In genomic region chr9:105692472-105692871, GRCm38 (mm10) we compare ENCODE assay signal across 15 mouse cellular contexts. TPM values are rescaled to one million over a fixed set of nuclear protein-coding genes. Genes with fewer than 3 reads are reported as not detected.
DNase-seq lines count a peak whose midpoint lies in the region; ATAC-seq and TF ChIP-seq lines count a peak whose summit lies in the region.
"Had no signal": no experiment of that assay in that cellular context is flagged by ENCODE, and none has a peak within 500 bp of the region (broad histone marks: within the 10 kb centered on the region; RNA-seq: fewer than 3 reads in every experiment).

No protein-coding gene starts in this region.

- no peak overlapping the region for H3K4me3 ChIP-seq in forebrain, postnatal 0 days (ENCODE audit: low read depth, low read length)
- H3K4me3 ChIP-seq in forebrain, embryonic 13.5 days, result no peak overlapping the region
- H3K4me3 ChIP-seq in heart, embryonic 10.5 days, result no peak overlapping the region
- H3K4me3 ChIP-seq: embryonic facial prominence, embryonic 12.5 days; heart, embryonic 12.5 days had no signal

- 0 out of 2 replicates have a peak, but pooled peaks cover 5% of the 10 kb centered on the region for H3K4me1 ChIP-seq in forebrain, postnatal 0 days (ENCODE audit: insufficient read depth)
- 0 out of 2 replicates have a peak, but pooled peaks cover 2% of the 10 kb centered on the region for H3K4me1 ChIP-seq in forebrain, embryonic 13.5 days
- peaks cover 7% of the 10 kb centered on the region for H3K4me1 ChIP-seq in heart, embryonic 10.5 days
- H3K4me1 ChIP-seq: embryonic facial prominence, embryonic 12.5 days had no signal

- no peaks in the 10 kb centered on the region for H3K27me3 ChIP-seq in forebrain, postnatal 0 days (ENCODE audit: insufficient read depth, low read length)
- no peaks in the 10 kb centered on the region for H3K27me3 ChIP-seq in forebrain, embryonic 13.5 days
- peaks cover 7% of the 10 kb centered on the region; the same call in 1 of the 2 replicates for H3K27me3 ChIP-seq in heart, embryonic 10.5 days (ENCODE audit: insufficient read depth, poor library complexity, severe bottlenecking)
- H3K27me3 ChIP-seq: embryonic facial prominence, embryonic 12.5 days had no signal

- peaks cover 9% of the 10 kb centered on the region for H3K36me3 ChIP-seq in forebrain, postnatal 0 days (ENCODE audit: insufficient read depth)
- H3K36me3 ChIP-seq in forebrain, embryonic 13.5 days (ENCODE audit: poor library complexity, severe bottlenecking), result peaks cover 17% of the 10 kb centered on the region
- H3K36me3 ChIP-seq in heart, embryonic 10.5 days, result peaks cover 10% of the 10 kb centered on the region; the same call in 1 of the 2 replicates

- H3K9ac ChIP-seq in forebrain, postnatal 0 days, result no peak overlapping the region
- H3K9ac ChIP-seq in forebrain, embryonic 13.5 days, result no peak overlapping the region
- H3K9ac ChIP-seq: embryonic facial prominence, embryonic 12.5 days; heart, embryonic 12.5 days had no signal

- ATAC-seq in forebrain, postnatal 0 days, result peak; percentile 55
- no peak for ATAC-seq in forebrain, embryonic 13.5 days
- ATAC-seq: hindbrain, postnatal 0 days had no signal

- no peak for TF ChIP-seq CTCF in forebrain, postnatal 0 days (IDR thresholded peaks at IDR 0.05; ENCODE audit: low read depth)

- 77% methylated on average over 14 of the region's 14 CpGs for WGBS in forebrain, postnatal 0 days
- 90% methylated on average over 14 of the region's 14 CpGs for WGBS in forebrain, embryonic 13.5 days
- WGBS in heart, embryonic 10.5 days, result 91% methylated on average over 14 of the region's 14 CpGs

- peak overlapping the region; percentile 54; the same call in 1 of the 2 replicates for H3K27ac ChIP-seq in forebrain, postnatal 0 days (ENCODE audit: low read depth, low read length)
- no peak overlapping the region for H3K27ac ChIP-seq in forebrain, embryonic 13.5 days
- no peak overlapping the region for H3K27ac ChIP-seq in heart, embryonic 10.5 days
- H3K27ac ChIP-seq: embryonic facial prominence, embryonic 12.5 days; hindbrain, postnatal 0 days; stomach, postnatal 0 days had no signal

- no peaks in the 10 kb centered on the region for H3K9me3 ChIP-seq in forebrain, postnatal 0 days (ENCODE audit: low read length)
- H3K9me3 ChIP-seq in forebrain, embryonic 13.5 days (replicated peaks), result no peaks in the 10 kb centered on the region
- H3K9me3 ChIP-seq in heart, embryonic 10.5 days, result no peaks in the 10 kb centered on the region
- H3K9me3 ChIP-seq: embryonic facial prominence, embryonic 12.5 days; heart, embryonic 12.5 days had no signal

- H3K4me2 ChIP-seq in forebrain, postnatal 0 days (ENCODE audit: low read depth), result no peak overlapping the region
- no peak overlapping the region for H3K4me2 ChIP-seq in forebrain, embryonic 13.5 days
- H3K4me2 ChIP-seq: embryonic facial prominence, embryonic 12.5 days; heart, embryonic 12.5 days had no signal

- peak; percentile 46 for DNase-seq in forebrain, postnatal 0 days
- DNase-seq in frontal cortex, postnatal 36 days (ENCODE audit: low spot score in 2 of 2), result peak; percentile 74 to 92
- peak; percentile 84 to 91 for DNase-seq in left cerebral cortex, adult 9 months (ENCODE audit: low spot score in 2 of 2)
- DNase-seq in right cerebral cortex, postnatal 4 days, result peak; percentile 37
- DNase-seq in heart, embryonic 10.5 days (ENCODE audit: low spot score), result no peak
- DNase-seq in spleen, postnatal 10 days (ENCODE audit: low spot score in 2 of 2), result no peak
- DNase-seq in heart, adult 18-20 months, result no peak
- DNase-seq: adrenal gland, adult 2 months; kidney, postnatal 10 days; lung, postnatal 36 days had no signal

RNA-seq across cellular contexts. Expression of gene Pik3r4, which starts 49.7 kb away (rescaled TPM):
- total RNA-seq in forebrain, postnatal 0 days (2014; rRNA removed), result 19.1 and 20.8 TPM in 2 replicates
- polyA plus RNA-seq in forebrain, postnatal 0 days (2015; fragmentation: Nextera tagmentation; extraction: Ambion mirVana), result 11.2 and 12.9 TPM in 2 replicates
- polyA plus RNA-seq in forebrain, embryonic 13.5 days (2015; fragmentation: Nextera tagmentation; extraction: Ambion mirVana), result 18.0 and 19.1 TPM in 2 replicates
- polyA plus RNA-seq in heart, embryonic 10.5 days (2016; fragmentation: Nextera tagmentation; extraction: Ambion mirVana), result 16.1 and 16.5 TPM in 2 replicates
- 10 to 100 TPM; 18.0 to 21.4 TPM for total RNA-seq in heart, adult 18-20 months (2021)

Comparison
In these comparisons a context has a peak if more than half of its experiments do, and no peak if none do; other contexts are left out.
1. DNase-seq: peak in forebrain, postnatal 0 days (single experiment), frontal cortex, postnatal 36 days (2 of 2), left cerebral cortex, adult 9 months (2 of 2) and right cerebral cortex, postnatal 4 days (single experiment); none in heart, embryonic 10.5 days (single experiment), spleen, postnatal 10 days (0 of 2) and heart, adult 18-20 months (0 of 2).